7 mouse cellular contexts compared by ENCODE assay signal in the genomic region with DNA sequence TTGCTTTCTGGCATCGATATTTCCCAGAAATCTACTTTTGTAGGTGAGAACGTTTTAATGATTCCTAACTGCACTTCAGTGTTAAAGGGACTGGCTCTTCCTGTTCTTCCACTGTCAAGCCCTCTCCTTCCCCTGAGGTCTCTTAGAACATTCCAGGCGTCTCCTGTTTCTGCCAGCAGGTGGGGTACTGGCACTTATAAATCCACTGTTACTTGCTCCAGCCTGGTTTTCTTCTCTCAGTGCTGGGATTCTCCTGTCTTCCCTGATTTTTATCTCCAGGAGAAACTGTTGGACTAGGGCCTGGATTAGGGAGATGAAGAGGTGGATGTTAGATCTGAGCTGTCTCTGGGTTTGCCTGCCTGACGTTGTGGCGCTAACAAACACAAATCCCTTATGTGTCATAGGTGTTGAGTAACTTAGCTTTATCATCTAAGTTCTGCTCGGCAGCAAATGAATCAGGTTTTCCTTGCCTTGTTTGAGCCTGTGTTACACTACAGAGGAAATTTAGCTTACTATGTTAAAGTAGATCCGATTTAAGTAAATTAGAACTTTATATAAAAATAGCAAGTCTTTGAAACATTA. TPM values are rescaled to one million over a fixed set of nuclear protein-coding genes. Genes with fewer than 3 reads are reported as not detected.
DNase-seq lines count a peak whose midpoint lies in the region; ATAC-seq and TF ChIP-seq lines count a peak whose summit lies in the region.

No protein-coding gene starts in this region.

- H3K36me3 ChIP-seq in hindbrain, postnatal 0 days (ENCODE audit: insufficient read depth, low read length) = no peaks in the 10 kb centered on the region
- H3K36me3 ChIP-seq in midbrain, embryonic 10.5 days = no peaks in the 10 kb centered on the region
- no peaks in the 10 kb centered on the region; the same call in 1 of the 2 replicates for H3K36me3 ChIP-seq in small intestine, adult 2 months (ENCODE audit: control insufficient read depth, insufficient read depth, low read length)

- H3K4me1 ChIP-seq in hindbrain, postnatal 0 days (ENCODE audit: insufficient read depth, low read length) = no peaks in the 10 kb centered on the region
- H3K4me1 ChIP-seq in midbrain, embryonic 10.5 days = peaks cover 24% of the 10 kb centered on the region
- peaks cover 4% of the 10 kb centered on the region; the same call in 1 of the 2 replicates for H3K4me1 ChIP-seq in small intestine, adult 2 months (ENCODE audit: control insufficient read depth, insufficient read depth, insufficient read length, low read length)

- H3K4me3 ChIP-seq in hindbrain, postnatal 0 days (ENCODE audit: low read length) = no peak overlapping the region
- H3K4me3 ChIP-seq in midbrain, embryonic 10.5 days = no peak overlapping the region
- H3K4me3 ChIP-seq in small intestine, adult 2 months (ENCODE audit: low read depth, low read length) = no peak overlapping the region

- H3K9me3 ChIP-seq in hindbrain, postnatal 0 days (ENCODE audit: low read length) = no peaks in the 10 kb centered on the region
- no peaks in the 10 kb centered on the region for H3K9me3 ChIP-seq in midbrain, embryonic 10.5 days (replicated peaks)

- no peak overlapping the region for H3K4me2 ChIP-seq in hindbrain, postnatal 0 days (ENCODE audit: low read depth, low read length)

- no peak overlapping the region for H3K9ac ChIP-seq in hindbrain, postnatal 0 days (replicated peaks; ENCODE audit: low read length)

- no peaks in the 10 kb centered on the region for H3K27me3 ChIP-seq in hindbrain, postnatal 0 days (ENCODE audit: insufficient read depth, low read length)
- H3K27me3 ChIP-seq in midbrain, embryonic 10.5 days (ENCODE audit: low read depth, poor library complexity, severe bottlenecking) = no peaks in the 10 kb centered on the region
- H3K27me3 ChIP-seq in small intestine, adult 2 months (ENCODE audit: control insufficient read depth, insufficient read depth, low read length) = no peaks in the 10 kb centered on the region

- no peak for TF ChIP-seq POLR2A in small intestine, adult 2 months (IDR thresholded peaks at IDR 0.05; ENCODE audit: low read depth, low read length)

- DNase-seq in adipocyte (ENCODE audit: low spot score) = peak; percentile 84
- DNase-seq in cerebellum, postnatal 25 days = peak; percentile 49 to 64
- DNase-seq in frontal cortex, postnatal 36 days (ENCODE audit: low spot score in 2 of 2) = peak; percentile 74 to 88
- DNase-seq in hindbrain, postnatal 0 days (ENCODE audit: low spot score) = peak; percentile 88
- DNase-seq in left cerebral cortex, adult 11 months (ENCODE audit: low spot score) = peak; percentile 73
- peak; percentile 56 for DNase-seq in midbrain, embryonic 10.5 days (ENCODE audit: low spot score)

- peak; percentile 88 for TF ChIP-seq CTCF in hindbrain, postnatal 0 days (IDR thresholded peaks at IDR 0.05; ENCODE audit: low read depth)
- TF ChIP-seq CTCF in small intestine, adult 2 months (IDR thresholded peaks at IDR 0.05; ENCODE audit: extremely low read depth, insufficient read length, insufficient replicate concordance, low read depth, low read length) = peak; percentile 72; the same call in 1 of the 2 replicates

- no peak overlapping the region for H3K27ac ChIP-seq in hindbrain, postnatal 0 days
- no peak overlapping the region for H3K27ac ChIP-seq in midbrain, embryonic 10.5 days (replicated peaks)
- H3K27ac ChIP-seq in small intestine, adult 2 months (ENCODE audit: insufficient read depth, low read depth, low read length) = no peak overlapping the region

- 42% methylated on average over 7 of the region's 7 CpGs for WGBS in hindbrain, postnatal 0 days
- WGBS in midbrain, embryonic 10.5 days = 49% methylated on average over 7 of the region's 7 CpGs
- 34% methylated on average over 7 of the region's 7 CpGs for WGBS in small intestine, adult 2 months

- ATAC-seq in hindbrain, postnatal 0 days = peak; percentile 63

RNA-seq across cellular contexts. Expression of a gene that starts 44.0 kb away (rescaled TPM):
- 10.7 and 19.7 TPM in 2 replicates for total RNA-seq in hindbrain, postnatal 0 days (2014; rRNA removed)
- 3.9 and 5.7 TPM in 2 replicates for polyA plus RNA-seq in hindbrain, postnatal 0 days (2015; fragmentation: Nextera tagmentation; extraction: Ambion mirVana)
- polyA plus RNA-seq in midbrain, embryonic 10.5 days (2016; fragmentation: Nextera tagmentation; extraction: Ambion mirVana) = 2.2 and 3.2 TPM in 2 replicates
- 5.4 and 14.9 TPM in 2 replicates for polyA plus RNA-seq in small intestine, adult 2 months (2012; rRNA removed)
